Mouse (Mus musculus): ENCODE measurements around the gene Cyp2f2.

Cyp2f2 gene

DNA sequence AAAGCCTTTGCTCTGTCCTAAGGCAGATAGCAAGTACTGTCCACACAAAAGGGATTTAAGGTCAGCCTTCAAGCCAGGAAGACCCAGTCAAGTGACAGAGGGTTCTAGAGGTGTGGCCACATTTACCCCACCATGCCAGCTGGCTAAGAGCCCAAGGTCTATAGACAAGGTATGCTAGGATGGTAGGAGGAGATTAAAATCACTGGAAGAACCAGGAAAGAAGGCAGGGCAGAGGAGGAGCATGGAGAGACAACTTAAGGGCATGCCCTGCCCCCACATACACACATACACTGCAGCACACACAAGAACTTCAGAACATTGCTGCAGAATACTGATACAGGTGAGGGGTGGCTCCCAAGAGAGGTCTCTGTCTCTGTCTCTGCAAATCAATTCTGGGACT is at the start of gene Cyp2f2:
Gene Cyp2f2 (plus strand): TSS at position 234 of the 400 bp plus-strand sequence.
- ATAC-seq (ENCODE audit: insufficient number of reproducible peaks, low FRiP score, low TSS enrichment): no peak

DNA sequence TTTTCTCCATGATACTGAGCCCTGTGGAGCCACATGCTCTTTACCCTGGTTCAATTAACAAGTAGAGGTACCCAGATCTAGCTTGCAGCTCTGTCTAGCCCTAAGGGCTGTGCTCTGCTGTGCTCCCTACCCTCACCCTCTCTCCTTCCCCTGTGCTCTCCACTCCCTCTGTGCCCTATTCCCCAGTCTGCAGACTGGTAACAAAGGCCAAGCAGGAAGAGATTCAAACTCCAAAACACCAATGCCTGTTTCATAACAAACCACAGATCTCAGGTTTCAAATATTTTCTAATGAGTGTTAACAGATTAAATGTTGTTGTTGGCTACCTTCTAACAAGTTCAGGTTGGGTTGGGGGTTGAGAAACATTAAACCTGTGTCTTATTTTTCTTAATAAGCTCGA is 41.1 kb upstream of the Cyp2f2 start:
- ATAC-seq (ENCODE audit: insufficient number of reproducible peaks, low FRiP score, low TSS enrichment): no peak

DNA sequence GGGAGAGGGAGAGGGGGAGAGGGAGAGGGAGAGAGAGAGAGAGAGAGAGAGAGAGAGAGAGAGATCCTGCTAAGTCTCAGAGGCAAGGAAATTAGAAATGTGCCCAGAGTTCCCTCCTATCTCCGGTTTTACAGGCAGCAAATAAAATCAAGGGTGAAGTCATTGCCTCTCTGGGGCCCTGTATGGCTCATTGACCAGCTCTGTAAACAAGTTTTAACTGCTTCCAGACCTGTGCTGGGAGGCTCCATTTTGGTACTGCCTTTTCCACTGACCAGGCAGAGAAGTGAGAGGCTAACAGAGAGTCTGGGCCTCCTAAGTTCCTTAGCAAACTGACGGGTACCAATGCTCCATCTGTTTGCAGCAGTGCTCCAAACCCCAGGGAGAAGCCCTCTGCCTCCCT is 38.1 kb upstream of the Cyp2f2 start:
- no peak for ATAC-seq (ENCODE audit: insufficient number of reproducible peaks, low FRiP score, low TSS enrichment)

DNA sequence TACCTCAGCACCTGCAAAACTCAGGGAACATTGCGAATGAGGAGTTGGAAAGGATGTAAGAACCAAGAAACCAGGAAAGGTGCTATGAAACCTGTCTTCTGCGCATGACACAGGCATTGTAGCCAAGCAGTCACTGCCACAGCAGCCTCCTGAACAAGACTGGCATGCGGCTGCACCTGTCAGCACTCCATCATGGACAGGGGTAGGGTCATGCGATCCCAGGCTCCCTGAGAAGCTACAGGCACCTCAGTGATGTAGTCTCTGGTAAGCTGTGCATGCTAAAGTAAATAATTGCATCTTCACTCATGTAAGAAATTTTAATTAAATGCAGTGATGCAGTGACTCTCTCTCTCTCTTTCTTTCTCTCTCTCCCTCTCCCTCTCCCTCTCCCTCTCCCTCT is 28.7 kb upstream of the Cyp2f2 start:
- ATAC-seq (ENCODE audit: insufficient number of reproducible peaks, low FRiP score, low TSS enrichment): no peak

DNA sequence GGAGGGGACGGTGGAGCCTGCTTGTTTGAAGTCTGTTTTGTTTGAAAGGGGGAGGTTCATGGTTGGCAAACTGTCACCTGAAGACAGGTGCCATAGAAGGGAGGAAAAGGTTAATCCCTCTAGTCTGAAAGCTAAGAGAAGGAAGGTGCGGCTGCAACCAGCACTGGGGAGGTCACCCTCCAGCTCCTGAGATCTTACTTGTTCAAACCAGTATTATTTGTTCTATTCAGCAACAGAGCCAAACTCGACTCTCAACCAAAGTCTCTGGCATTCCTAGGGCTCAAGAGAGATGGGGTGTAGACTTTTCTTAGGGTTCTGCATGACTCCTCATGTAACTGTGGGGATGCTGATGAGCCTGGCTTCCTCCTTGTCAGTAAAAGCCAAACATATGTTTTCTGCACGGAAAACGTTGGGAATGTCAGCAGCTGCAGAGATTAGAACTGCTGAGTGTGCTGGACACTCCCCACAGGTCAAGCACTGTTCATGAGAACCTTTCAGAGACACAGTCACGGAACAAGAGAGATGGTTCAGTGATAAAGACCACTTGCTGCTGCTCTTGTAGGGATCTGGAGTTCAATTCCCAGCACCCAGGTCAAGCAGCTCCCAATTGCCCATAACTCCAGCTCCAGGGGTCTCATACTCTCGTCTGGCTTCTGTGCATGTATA is 27.5 kb upstream of the Cyp2f2 start:
- no peak for ATAC-seq (ENCODE audit: insufficient number of reproducible peaks, low FRiP score, low TSS enrichment)

DNA sequence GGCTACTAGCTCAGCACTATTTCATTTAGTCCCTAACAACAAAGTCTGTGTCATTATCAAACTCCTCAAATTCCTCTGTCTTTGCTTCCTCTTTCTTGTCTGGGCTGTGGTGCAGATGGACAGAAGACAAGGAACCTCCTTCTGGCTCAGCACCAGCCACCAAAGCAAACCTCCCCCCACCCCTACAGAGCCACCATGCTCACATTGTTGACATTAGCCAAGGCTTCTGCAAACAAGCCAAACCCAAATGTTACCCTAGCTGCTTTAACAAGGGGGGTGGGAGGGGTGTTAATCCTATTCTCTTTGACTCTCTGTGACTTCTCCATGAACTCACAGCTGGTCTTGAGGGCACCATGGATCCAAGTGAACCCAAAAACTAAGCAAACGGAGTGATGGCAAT is 26.8 kb upstream of the Cyp2f2 start:
- no peak for ATAC-seq (ENCODE audit: insufficient number of reproducible peaks, low FRiP score, low TSS enrichment)

DNA sequence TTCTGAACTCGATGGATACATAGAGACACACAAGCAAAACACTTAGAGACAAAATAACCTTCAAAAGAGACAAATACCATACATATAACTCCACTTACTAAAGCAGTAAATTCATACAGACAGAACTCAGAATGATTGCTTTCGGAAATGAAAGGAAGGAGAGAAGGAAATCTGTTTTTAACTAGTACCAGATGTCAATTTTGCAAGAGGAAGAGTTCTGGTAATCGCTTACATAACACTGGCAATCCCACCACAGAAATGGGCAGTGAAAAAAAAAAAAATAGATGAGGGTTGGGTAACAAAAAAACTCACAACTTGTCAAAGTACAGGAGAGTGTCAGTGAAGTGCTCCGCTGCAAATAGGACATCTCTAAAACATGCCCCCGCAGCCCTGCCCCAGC is 14.8 kb upstream of the Cyp2f2 start:
- no peak for ATAC-seq (ENCODE audit: insufficient number of reproducible peaks, low FRiP score, low TSS enrichment)

DNA sequence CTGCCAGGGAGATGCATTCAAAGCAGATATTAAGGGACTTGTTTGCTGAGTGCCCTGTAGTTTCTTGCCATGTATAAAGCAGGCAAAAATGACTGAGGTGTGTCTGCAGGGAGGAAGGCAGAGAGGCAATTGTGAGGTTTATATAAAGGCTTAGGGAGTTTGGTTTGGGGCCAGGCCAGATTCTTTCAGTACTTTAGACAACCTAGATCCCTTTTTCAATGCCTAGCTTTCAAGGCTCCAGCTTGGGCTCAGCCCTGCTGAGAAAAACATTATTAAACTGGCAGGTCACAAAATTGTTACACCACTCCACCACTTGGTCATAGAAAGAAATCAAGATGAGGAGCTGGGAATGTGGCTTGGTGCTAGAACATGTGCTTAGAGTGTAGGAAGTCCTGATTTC is 9.4 kb upstream of the Cyp2f2 start:
- no peak for ATAC-seq (ENCODE audit: insufficient number of reproducible peaks, low FRiP score, low TSS enrichment)

DNA sequence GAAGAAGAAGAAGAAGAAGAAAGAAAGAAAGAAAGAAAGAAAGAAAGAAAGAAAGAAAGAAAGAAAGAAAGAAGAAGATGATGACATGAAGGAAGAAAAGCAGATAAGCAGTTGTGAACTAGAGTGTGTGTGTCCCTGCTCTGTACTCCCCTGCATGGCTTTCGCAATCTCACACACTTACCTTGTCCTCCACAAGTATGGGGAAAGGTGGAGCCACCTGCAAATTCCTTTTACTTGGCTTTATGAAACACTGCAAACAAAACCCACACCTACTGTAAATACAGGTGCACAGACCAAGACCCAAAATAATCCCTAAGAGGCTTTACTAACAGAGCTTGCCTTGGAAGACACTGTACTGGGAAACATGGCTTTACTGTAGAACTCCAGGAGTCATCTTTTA is 8.7 kb upstream of the Cyp2f2 start:
- no peak for ATAC-seq (ENCODE audit: insufficient number of reproducible peaks, low FRiP score, low TSS enrichment)

DNA sequence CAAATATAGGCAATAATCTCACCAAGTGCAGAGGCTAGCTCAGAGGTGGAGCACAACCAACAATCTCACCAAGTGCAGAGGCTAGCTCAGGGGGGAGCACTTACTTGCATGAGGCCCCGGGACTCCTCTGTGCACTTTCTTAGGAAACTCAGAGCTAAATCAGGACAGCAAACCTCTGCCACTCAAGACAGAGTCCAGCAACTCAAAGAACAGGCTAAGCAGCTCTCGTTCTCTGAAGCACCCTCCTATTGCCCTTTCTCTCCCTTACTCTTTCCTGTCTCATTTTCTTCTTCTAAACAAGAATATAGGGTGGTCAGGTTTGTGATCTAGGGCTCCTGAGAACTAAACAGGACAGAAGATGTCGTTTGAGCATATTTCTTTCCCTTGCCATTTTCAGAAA is 7.7 kb upstream of the Cyp2f2 start:
- ATAC-seq (ENCODE audit: insufficient number of reproducible peaks, low FRiP score, low TSS enrichment): no peak

DNA sequence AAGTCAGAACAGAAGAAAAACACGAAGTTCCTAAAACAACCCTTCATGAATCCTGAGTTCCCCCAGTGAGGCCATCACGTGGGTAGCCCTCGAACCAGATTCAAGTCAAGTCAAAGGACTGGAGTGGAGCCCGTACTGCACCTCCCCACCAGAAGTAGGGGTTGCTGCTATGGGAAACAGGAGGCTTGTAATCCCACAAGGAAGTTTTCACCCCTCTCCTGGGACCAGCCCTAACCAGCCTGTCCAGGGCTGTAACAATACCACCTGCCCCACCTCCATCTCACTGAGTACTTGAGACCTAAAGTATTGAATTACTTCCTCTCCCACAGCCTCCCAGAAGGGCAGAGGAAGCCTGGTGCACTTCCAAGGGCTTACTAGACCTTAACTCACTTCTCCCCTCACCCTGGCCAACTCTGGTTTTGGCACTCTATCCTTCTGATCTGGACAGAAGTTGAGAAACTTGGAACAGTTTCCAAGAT is 1.6 kb upstream of the Cyp2f2 start:
- no peak for ATAC-seq (ENCODE audit: insufficient number of reproducible peaks, low FRiP score, low TSS enrichment)

DNA sequence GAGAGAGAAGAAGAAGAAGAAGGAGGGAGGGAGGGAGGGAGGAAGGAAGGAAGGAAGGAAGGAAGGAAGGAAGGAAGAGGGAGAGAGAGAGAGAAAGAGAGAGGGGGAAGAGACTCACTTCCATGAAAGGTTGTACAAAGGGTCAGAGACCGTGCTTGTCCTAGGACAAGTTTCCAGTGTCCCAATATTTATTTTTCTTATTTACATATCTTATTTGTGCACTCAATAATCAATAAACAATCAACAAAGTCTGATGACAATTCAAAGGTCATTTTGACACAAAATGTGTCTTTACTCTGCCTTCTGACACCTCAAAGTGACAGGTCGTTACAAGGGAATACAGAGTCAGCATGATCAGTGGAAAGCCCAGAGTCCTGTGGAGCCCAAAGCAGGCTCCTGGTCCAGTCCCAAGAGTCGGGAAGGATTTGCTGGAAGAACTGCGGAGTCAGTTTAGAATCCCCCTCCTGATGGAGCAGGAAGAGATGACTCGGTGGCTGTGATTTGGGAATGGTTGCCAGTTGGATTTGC is 4.7 kb downstream of the Cyp2f2 start:
- ATAC-seq (ENCODE audit: insufficient number of reproducible peaks, low FRiP score, low TSS enrichment): no peak

DNA sequence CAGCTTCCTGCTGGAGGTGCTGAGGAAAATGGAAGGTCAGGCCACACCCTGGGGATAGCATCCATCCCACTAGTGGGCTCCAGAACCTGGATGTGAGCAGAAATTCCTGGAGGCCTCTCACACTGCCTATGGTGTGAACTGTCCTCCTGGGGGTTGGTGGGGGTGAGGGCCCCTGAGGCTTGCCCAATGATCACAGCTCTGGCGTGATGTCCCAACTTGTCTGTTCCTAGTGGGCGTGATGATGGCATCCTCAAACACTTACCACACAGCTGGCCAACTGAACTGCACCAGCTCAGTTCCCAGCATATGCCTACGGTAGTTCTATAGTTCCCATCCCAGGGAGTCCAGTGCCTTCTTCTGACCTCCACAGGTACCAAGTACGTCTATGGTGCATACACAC is 5.3 kb downstream of the Cyp2f2 start:
- no peak for ATAC-seq (ENCODE audit: insufficient number of reproducible peaks, low FRiP score, low TSS enrichment)

DNA sequence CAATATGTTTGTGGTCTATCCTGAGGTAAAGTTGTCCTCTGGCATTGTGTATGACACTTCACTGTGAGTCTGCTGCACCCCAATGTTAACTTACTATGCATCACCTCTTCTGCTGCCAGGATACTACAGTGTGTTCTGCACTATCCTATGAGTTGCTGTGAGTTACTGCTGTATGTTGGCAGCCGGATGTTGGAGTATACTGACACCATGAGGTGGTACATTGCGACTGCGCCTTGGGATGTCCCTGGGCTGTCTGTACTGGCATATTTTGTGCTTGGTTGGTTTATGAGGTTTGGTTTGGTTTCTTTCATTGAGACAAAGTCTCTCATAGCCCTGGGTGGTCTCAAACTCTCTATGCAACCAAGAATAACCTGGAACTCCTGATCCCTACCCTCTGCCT is 8.5 kb downstream of the Cyp2f2 start:
- no peak for ATAC-seq (ENCODE audit: insufficient number of reproducible peaks, low FRiP score, low TSS enrichment)

DNA sequence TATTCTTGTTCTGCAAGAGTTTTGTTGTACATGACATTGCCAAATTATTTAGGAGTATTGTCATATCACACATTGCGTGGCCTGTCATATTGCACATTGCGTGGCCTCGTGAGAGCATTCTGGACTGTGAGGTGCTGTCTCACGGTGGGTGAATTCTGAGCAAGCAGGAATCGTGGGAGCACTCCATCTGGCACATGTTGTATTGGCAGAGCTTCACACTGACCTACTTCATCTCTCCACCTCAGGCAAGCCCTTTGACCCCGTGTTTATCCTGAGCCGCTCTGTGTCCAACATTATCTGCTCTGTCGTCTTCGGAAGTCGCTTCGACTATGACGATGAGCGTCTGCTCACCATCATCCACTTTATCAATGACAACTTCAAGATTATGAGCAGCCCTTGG is 9.2 kb downstream of the Cyp2f2 start:
- no peak for ATAC-seq (ENCODE audit: insufficient number of reproducible peaks, low FRiP score, low TSS enrichment)

DNA sequence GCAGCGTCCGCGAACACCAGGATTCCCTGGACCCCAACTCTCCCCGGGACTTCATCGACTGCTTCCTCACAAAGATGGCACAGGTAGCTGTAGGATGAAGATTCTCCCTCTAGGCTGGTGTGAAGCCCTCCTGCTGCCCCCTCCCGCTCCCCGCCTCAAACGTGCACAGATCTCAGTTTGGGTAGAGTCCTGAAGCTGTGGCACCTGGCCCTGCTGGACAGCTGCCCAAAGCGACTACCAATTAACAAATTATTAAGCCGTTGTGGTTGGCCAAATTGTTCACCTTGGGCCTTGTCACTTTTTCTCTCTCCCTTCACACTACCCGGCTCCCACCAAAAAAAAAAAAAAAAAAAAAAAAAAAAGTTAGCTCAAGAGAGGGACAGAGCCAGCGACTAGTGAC is 10.1 kb downstream of the Cyp2f2 start:
- no peak for ATAC-seq (ENCODE audit: insufficient number of reproducible peaks, low FRiP score, low TSS enrichment)

DNA sequence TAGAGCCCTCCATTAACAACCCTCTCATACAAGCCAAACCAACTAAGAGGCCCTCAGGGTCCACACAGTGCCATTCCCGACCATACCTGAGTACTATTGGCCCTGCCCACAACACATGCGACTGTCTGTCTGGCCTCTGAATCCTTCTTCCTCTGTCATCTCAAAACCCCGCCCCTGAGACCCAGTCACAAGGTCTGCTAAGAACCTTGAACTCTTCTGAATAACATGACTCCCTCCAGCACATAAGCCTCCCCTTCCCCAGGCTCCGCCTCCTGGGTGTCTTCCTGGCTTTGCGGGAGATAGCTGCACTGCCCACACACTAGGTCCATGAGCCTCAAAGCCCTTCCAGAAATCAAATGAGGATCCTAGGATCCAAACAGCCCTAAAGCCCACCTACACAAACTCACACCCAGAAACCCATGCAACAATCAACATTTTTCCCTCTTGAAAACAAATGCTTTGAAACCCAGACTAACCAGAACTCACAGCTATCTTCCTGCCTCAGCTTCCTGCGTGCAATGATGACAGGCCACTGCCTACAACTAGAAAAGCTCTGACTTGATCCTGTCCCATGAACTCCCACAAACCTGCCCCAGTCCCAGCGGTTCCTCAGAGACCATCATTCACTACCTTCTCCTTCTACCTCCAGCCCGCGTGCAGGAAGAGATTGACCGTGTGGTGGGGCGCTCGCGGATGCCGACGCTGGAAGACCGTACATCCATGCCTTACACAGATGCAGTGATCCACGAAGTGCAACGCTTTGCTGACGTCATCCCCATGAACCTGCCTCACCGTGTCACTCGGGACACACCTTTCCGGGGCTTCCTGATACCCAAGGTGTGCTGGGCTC is 11.0 kb downstream of the Cyp2f2 start:
- no peak for ATAC-seq (ENCODE audit: insufficient number of reproducible peaks, low FRiP score, low TSS enrichment)

DNA sequence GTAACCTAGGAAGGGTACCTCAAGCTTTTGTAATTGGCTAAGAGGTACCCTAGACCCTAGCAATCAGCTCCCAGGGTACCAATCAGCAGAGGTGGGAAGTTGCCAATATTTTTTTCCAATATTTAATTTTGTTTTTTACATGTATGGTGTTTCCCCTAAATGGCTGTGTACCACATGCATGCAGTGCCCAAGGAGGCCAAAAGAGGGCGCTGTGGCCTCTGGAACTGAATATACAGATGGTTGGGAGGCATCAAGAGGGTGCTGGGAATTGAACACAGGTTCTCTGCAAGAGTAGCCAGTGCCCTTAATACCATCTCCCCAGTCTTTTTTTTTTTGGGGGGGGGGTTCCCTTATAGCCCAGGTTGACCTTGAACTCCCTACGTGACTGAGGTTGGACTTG is 11.7 kb downstream of the Cyp2f2 start:
- ATAC-seq (ENCODE audit: insufficient number of reproducible peaks, low FRiP score, low TSS enrichment): no peak

DNA sequence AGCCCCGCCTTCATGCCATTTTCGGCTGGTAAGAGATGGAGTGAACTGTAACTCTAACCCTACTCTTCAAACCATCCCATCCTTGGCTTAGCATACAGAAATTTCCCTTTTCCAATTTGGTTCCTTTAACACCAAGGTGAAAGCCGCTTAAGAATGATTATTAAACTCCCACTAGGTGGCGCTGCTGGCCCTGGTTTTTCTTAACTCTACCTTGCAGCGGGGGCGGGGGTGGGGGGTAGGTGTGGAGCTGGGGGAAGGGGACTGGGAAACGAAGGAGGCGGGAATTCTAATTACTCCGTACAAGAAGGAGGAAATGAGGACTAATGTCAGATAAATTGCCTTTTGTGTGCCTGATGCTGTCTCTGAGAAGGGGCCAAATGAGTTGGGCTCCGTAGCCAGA is 12.9 kb downstream of the Cyp2f2 start:
- no peak for ATAC-seq (ENCODE audit: insufficient number of reproducible peaks, low FRiP score, low TSS enrichment)

DNA sequence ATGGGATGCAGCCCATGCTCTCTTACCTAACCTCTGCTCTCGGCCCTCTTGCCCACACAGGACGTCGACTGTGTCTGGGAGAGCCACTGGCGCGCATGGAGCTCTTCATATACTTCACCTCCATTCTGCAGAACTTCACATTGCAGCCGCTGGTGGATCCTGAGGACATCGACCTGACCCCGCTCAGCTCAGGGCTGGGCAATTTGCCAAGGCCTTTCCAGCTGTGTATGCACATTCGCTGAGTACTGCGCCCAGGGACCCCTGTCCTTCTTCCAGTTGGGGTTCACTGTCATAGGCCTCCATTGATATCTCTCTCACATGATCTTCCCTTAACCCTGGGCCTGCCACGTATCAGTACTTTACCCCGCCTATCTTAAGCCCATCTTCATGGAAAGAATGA is 13.4 kb downstream of the Cyp2f2 start:
- no peak for ATAC-seq (ENCODE audit: insufficient number of reproducible peaks, low FRiP score, low TSS enrichment)

DNA sequence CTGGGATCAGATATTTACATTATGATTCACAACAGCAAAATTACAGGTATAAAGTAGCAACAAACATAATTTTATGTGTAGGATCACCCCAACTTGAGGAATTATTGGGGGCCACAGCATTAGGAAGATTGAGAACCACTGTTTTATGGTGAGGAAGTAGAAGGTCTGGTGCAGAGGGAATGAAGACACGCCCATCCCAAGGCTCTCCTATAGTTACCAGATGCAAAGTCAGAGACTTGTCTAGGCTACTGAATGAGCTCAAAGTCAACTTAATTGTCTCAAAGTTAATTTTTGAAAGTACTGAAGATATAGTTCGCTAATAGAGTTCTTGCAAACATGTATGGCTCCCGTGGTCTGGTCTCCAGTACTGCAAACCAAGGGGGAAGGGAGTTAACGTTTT is 14.0 kb downstream of the Cyp2f2 start:
- no peak for ATAC-seq (ENCODE audit: insufficient number of reproducible peaks, low FRiP score, low TSS enrichment)

Measured in cerebellum, adult (tissue).